Comparison of ENCODE assay signal across 8 mouse cellular contexts in the genomic region with DNA sequence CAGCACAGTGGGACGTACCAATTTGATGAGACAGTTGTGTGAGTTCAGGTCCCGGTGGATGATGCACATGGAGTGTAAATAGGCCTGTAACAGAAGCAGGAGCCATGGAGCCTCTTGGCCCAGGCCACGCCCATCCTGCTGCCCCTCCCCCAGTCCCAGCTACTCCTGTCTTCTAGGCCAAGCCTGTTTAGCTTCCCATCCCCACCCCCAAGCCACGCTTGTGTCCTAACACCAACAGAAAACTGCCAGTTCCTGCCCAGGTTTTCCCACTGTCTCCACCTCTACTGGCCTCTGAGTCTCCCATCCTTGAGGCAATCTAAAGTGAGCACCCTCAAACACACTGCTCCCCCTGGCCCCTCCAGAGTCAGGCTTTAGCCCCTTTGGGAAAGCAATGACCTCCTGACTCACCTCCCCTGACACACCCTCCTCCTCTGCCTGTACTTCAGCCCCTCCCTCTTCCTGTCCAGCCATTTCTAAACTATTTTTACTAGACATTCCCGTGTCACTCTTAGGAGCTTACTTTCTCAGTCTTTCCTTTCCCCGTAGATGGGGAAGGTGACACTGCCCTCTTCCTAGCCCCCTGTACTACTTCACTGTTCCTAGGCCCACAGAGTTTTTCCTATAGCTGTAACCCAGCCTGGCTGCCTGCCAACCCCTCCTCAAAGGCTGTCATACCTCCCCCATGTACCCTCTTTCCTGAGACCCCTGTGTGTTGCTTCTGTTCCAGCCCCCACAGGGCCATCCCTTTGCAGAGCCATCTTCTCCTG. TPM values are rescaled to one million over a fixed set of nuclear protein-coding genes. Genes with fewer than 3 reads are reported as not detected.
A peak's percentile ranks its signal among the peaks of the same experiment; 100 is the strongest.
DNase-seq lines count a peak whose midpoint lies in the region; ATAC-seq and TF ChIP-seq lines count a peak whose summit lies in the region.

No protein-coding gene starts in this region.

- TF ChIP-seq EP300 in MEL (IDR thresholded peaks at IDR 0.05; ENCODE audit: low read depth in 1 of 2, low read length in 2 of 2): no peak

- H3K4me3 ChIP-seq in hindbrain, embryonic 13.5 days: no peak overlapping the region
- no peak overlapping the region for H3K4me3 ChIP-seq in hindbrain, postnatal 0 days (ENCODE audit: low read length)
- no peak overlapping the region for H3K4me3 ChIP-seq in MEL (ENCODE audit: control insufficient read depth in 1 of 2, insufficient read depth in 1 of 2, low read depth in 2 of 2, low read length in 2 of 2)
- H3K4me3 ChIP-seq in embryonic fibroblast, embryonic 13.5 days (ENCODE audit: insufficient read depth, low read length): no peak overlapping the region
- no peak overlapping the region for H3K4me3 ChIP-seq in limb, embryonic 13.5 days
- no peak overlapping the region for H3K4me3 ChIP-seq in stomach, embryonic 15.5 days (replicated peaks)

- H3K27me3 ChIP-seq in hindbrain, embryonic 13.5 days: no peaks in the 10 kb centered on the region
- no peaks in the 10 kb centered on the region for H3K27me3 ChIP-seq in hindbrain, postnatal 0 days (ENCODE audit: insufficient read depth, low read length)
- no peaks in the 10 kb centered on the region for H3K27me3 ChIP-seq in MEL (ENCODE audit: control insufficient read depth in 1 of 2, insufficient read depth in 2 of 2, low read length in 2 of 2)
- H3K27me3 ChIP-seq in limb, embryonic 13.5 days: no peaks in the 10 kb centered on the region
- no peaks in the 10 kb centered on the region for H3K27me3 ChIP-seq in stomach, embryonic 15.5 days (replicated peaks)

- TF ChIP-seq POLR2A in MEL (IDR thresholded peaks at IDR 0.05; ENCODE audit: control insufficient read depth in 1 of 2, insufficient read depth in 1 of 2, low read depth in 1 of 2, low read length in 2 of 2, poor library complexity in 1 of 2): no peak
- no peak for TF ChIP-seq POLR2A in embryonic fibroblast, embryonic 13.5 days (IDR thresholded peaks at IDR 0.05; ENCODE audit: low read depth, low read length)

- 41% methylated on average over 6 of the region's 6 CpGs for WGBS in hindbrain, embryonic 13.5 days
- 52% methylated on average over 6 of the region's 6 CpGs for WGBS in hindbrain, postnatal 0 days
- WGBS in limb, embryonic 13.5 days: 26% methylated on average over 6 of the region's 6 CpGs
- 25% methylated on average over 6 of the region's 6 CpGs for WGBS in stomach, embryonic 15.5 days

- no peaks in the 10 kb centered on the region for H3K79me2 ChIP-seq in MEL (ENCODE audit: control insufficient read depth, insufficient read depth, low read length, poor library complexity)

- no peaks in the 10 kb centered on the region for H3K9me3 ChIP-seq in hindbrain, embryonic 13.5 days
- H3K9me3 ChIP-seq in hindbrain, postnatal 0 days (ENCODE audit: low read length): no peaks in the 10 kb centered on the region
- no peaks in the 10 kb centered on the region for H3K9me3 ChIP-seq in MEL (replicated peaks; ENCODE audit: insufficient read depth, low read length)
- H3K9me3 ChIP-seq in limb, embryonic 13.5 days: no peaks in the 10 kb centered on the region
- H3K9me3 ChIP-seq in stomach, embryonic 15.5 days: no peaks in the 10 kb centered on the region

- no peak for DNase-seq in hindbrain, postnatal 0 days (ENCODE audit: low spot score)
- peak; percentile 35 for DNase-seq in MEL (ENCODE audit: low read depth, low spot score)
- no peak for DNase-seq in urinary bladder, postnatal 10 days (ENCODE audit: low spot score)
- no peak for DNase-seq in right cerebral cortex, postnatal 4 days

- no peak for ATAC-seq in hindbrain, embryonic 13.5 days (ENCODE audit: low FRiP score)
- no peak for ATAC-seq in hindbrain, postnatal 0 days
- no peak; the same call in 1 of the 2 replicates for ATAC-seq in limb, embryonic 13.5 days (ENCODE audit: low FRiP score, low read depth)
- ATAC-seq in stomach, embryonic 15.5 days (ENCODE audit: insufficient read depth, low FRiP score, low read depth): peak; percentile 5; the same call in 1 of the 2 replicates

- TF ChIP-seq RAD21 in MEL (IDR thresholded peaks at IDR 0.05; ENCODE audit: low read depth, low read length): no peak

- H3K4me2 ChIP-seq in hindbrain, embryonic 13.5 days: no peak overlapping the region
- no peak overlapping the region for H3K4me2 ChIP-seq in hindbrain, postnatal 0 days (ENCODE audit: low read depth, low read length)
- no peak overlapping the region; the same call in 1 of the 2 replicates for H3K4me2 ChIP-seq in limb, embryonic 13.5 days (replicated peaks)
- no peak overlapping the region for H3K4me2 ChIP-seq in stomach, embryonic 15.5 days

- peak overlapping the region; percentile 12; the same call in 1 of the 2 replicates for H3K27ac ChIP-seq in hindbrain, embryonic 13.5 days
- no peak overlapping the region for H3K27ac ChIP-seq in hindbrain, postnatal 0 days
- no peak overlapping the region for H3K27ac ChIP-seq in MEL (ENCODE audit: control insufficient read depth, low read depth, low read length)
- H3K27ac ChIP-seq in embryonic fibroblast, embryonic 13.5 days (ENCODE audit: insufficient read depth, low read length): peak overlapping the region; percentile 50
- peak overlapping the region; percentile 22; the same call in 1 of the 2 replicates for H3K27ac ChIP-seq in limb, embryonic 13.5 days
- peak overlapping the region; percentile 44; the same call in 1 of the 2 replicates for H3K27ac ChIP-seq in stomach, embryonic 15.5 days

- no peak overlapping the region for H3K9ac ChIP-seq in hindbrain, embryonic 13.5 days
- H3K9ac ChIP-seq in hindbrain, postnatal 0 days (replicated peaks; ENCODE audit: low read length): no peak overlapping the region
- no peak overlapping the region; the same call in 1 of the 2 replicates for H3K9ac ChIP-seq in MEL (ENCODE audit: control insufficient read depth, low read depth, low read length, poor library complexity, severe bottlenecking)
- H3K9ac ChIP-seq in limb, embryonic 13.5 days: 0 out of 2 replicates have a peak overlapping the region, but pooled peaks have one; percentile 43
- H3K9ac ChIP-seq in stomach, embryonic 15.5 days: no peak overlapping the region

- TF ChIP-seq CTCF in hindbrain, postnatal 0 days (IDR thresholded peaks at IDR 0.05; ENCODE audit: low read depth): no peak
- no peak for TF ChIP-seq CTCF in MEL (IDR thresholded peaks at IDR 0.05 in 2 of 3, conservative IDR thresholded peaks at IDR 0.05 in 1 of 3; ENCODE audit: control insufficient read depth in 1 of 3, insufficient read depth in 1 of 3, low read depth in 2 of 3, low read length in 3 of 3, poor library complexity in 1 of 3, severe bottlenecking in 1 of 3)
- no peak for TF ChIP-seq CTCF in embryonic fibroblast, embryonic 13.5 days (IDR thresholded peaks at IDR 0.05; ENCODE audit: borderline replicate concordance, insufficient read depth, low read length)

- peaks cover 89% of the 10 kb centered on the region for H3K36me3 ChIP-seq in hindbrain, embryonic 13.5 days
- H3K36me3 ChIP-seq in hindbrain, postnatal 0 days (ENCODE audit: insufficient read depth, low read length): peaks cover 66% of the 10 kb centered on the region
- peaks cover 2 to 7% of the 10 kb centered on the region in 2 experiments; a peak in 3 of 4 replicates for H3K36me3 ChIP-seq in MEL (ENCODE audit: control insufficient read depth in 1 of 2, insufficient read depth in 2 of 2, low read length in 2 of 2)
- peaks cover 74% of the 10 kb centered on the region for H3K36me3 ChIP-seq in limb, embryonic 13.5 days
- H3K36me3 ChIP-seq in stomach, embryonic 15.5 days: peaks cover 39% of the 10 kb centered on the region

- H3K4me1 ChIP-seq in hindbrain, embryonic 13.5 days (replicated peaks): peaks cover 13% of the 10 kb centered on the region
- no peaks in the 10 kb centered on the region for H3K4me1 ChIP-seq in hindbrain, postnatal 0 days (ENCODE audit: insufficient read depth, low read length)
- peaks cover 0 to 9% of the 10 kb centered on the region in 2 experiments; a peak in 3 of 4 replicates for H3K4me1 ChIP-seq in MEL (ENCODE audit: control insufficient read depth in 1 of 2, insufficient read depth in 2 of 2, low read length in 2 of 2)
- H3K4me1 ChIP-seq in embryonic fibroblast, embryonic 13.5 days (ENCODE audit: control insufficient read depth, insufficient read depth, low read length): peaks cover 14% of the 10 kb centered on the region
- peaks cover 18% of the 10 kb centered on the region for H3K4me1 ChIP-seq in limb, embryonic 13.5 days
- H3K4me1 ChIP-seq in stomach, embryonic 15.5 days: peaks cover 11% of the 10 kb centered on the region

TF ChIP-seq in MEL, 35 proteins besides CTCF, POLR2A, EP300 and RAD21:
- TF ChIP-seq MAX (IDR thresholded peaks at IDR 0.05; ENCODE audit: low read length): no peak
- no peak for TF ChIP-seq MAZ (IDR thresholded peaks at IDR 0.05; ENCODE audit: low read depth, low read length)
- no peak for TF ChIP-seq GATA1 (IDR thresholded peaks at IDR 0.05; ENCODE audit: low read depth, low read length)
- TF ChIP-seq RCOR1 (IDR thresholded peaks at IDR 0.05; ENCODE audit: low read depth, low read length): no peak
- no peak for TF ChIP-seq GABPA (IDR thresholded peaks at IDR 0.05; ENCODE audit: low read depth, low read length)
- no peak for TF ChIP-seq ELF1 (IDR thresholded peaks at IDR 0.05; ENCODE audit: low read depth, low read length)
- no peak for TF ChIP-seq POLR2AphosphoS5 (IDR thresholded peaks at IDR 0.05; ENCODE audit: borderline replicate concordance, low read depth, low read length)
- no peak for TF ChIP-seq NELFE (IDR thresholded peaks at IDR 0.05; ENCODE audit: low read depth, low read length)
- TF ChIP-seq HCFC1 (IDR thresholded peaks at IDR 0.05; ENCODE audit: low read depth, low read length): no peak
- TF ChIP-seq ZMIZ1 (IDR thresholded peaks at IDR 0.05; ENCODE audit: low read depth, low read length): no peak
- TF ChIP-seq TBP (IDR thresholded peaks at IDR 0.05; ENCODE audit: low read depth, low read length): no peak
- TF ChIP-seq E2F4 (IDR thresholded peaks at IDR 0.05; ENCODE audit: borderline replicate concordance, low read depth, low read length): no peak
- TF ChIP-seq MYC (IDR thresholded peaks at IDR 0.05; ENCODE audit: low read depth, low read length): no peak
- TF ChIP-seq USF1 (IDR thresholded peaks at IDR 0.05; ENCODE audit: low read depth, low read length): no peak
- no peak for TF ChIP-seq BHLHE40 (IDR thresholded peaks at IDR 0.05; ENCODE audit: borderline replicate concordance, low read depth, low read length)

RNA-seq across cellular contexts. Expression of a gene that starts 18.6 kb away (rescaled TPM):
- 25.4 and 25.5 TPM in 2 replicates for polyA plus RNA-seq in hindbrain, embryonic 13.5 days (2015; fragmentation: Nextera tagmentation; extraction: Ambion mirVana)
- total RNA-seq in hindbrain, postnatal 0 days (2014; rRNA removed): 34.3 and 40.9 TPM in 2 replicates
- 41.6 and 45.4 TPM in 2 replicates for polyA plus RNA-seq in hindbrain, postnatal 0 days (2015; fragmentation: Nextera tagmentation; extraction: Ambion mirVana)
- 0.88 and 1.7 TPM in 2 replicates for total RNA-seq in MEL (2012; rRNA removed)
- 1 to 10 TPM in 1 of 2 experiments, not detected in 1; 2.7 TPM for polyA plus RNA-seq in MEL (2012; ENCODE audit: insufficient read depth in 1 of 2, insufficient read length in 2 of 2, low read depth in 1 of 2, low replicate concordance in 2 of 2, missing spikeins in 1 of 2)
- polyA plus RNA-seq in embryonic fibroblast, embryonic 13.5 days (2011; ENCODE audit: insufficient read length, low read depth, missing spikeins): 21.1 and 22.8 TPM in 2 replicates
- 15.7 and 17.2 TPM in 2 replicates for polyA plus RNA-seq in limb, embryonic 13.5 days (2015; fragmentation: Nextera tagmentation; extraction: Ambion mirVana)
- polyA plus RNA-seq in stomach, embryonic 15.5 days (2015; fragmentation: Nextera tagmentation; extraction: Ambion mirVana): 10.6 and 12.1 TPM in 2 replicates

Comparison
In these comparisons a context has a peak if more than half of its experiments do, and no peak if none do; other contexts are left out.
1. H3K27ac ChIP-seq: peak in hindbrain, embryonic 13.5 days (single experiment), embryonic fibroblast, embryonic 13.5 days (single experiment), limb, embryonic 13.5 days (single experiment) and stomach, embryonic 15.5 days (single experiment); none in hindbrain, postnatal 0 days (single experiment) and MEL (single experiment).